Mouse (Mus musculus) lung, embryonic 14.5 days (tissue): ENCODE results near the gene Ccdc93. TPM values are rescaled to one million over a fixed set of nuclear protein-coding genes. Genes with fewer than 3 reads are reported as not detected.

Experiments used
- ATAC-seq: fragments of 200-750 bp; cut with Nextera tagmentation; 2 replicates; pipeline ENCODE4 v1.8.0; 2017; ENCODE audit warnings: mild to moderate bottlenecking, moderate TSS enrichment, moderate library complexity; ENCODE audit not compliant: insufficient read depth
- DNase-seq: peaks from one replicate; pipeline ENCODE4 v3.0.0-alpha.2; 2015
- H3K27ac ChIP-seq: fragments of 300-500 bp; sonication (generic); 2 replicates; pipeline ENCODE4 v1.5.1; 2014; ENCODE audit warnings: low read depth, mild to moderate bottlenecking, moderate library complexity
- H3K27me3 ChIP-seq: fragments of 300-500 bp; sonication (generic); 2 replicates; pipeline ENCODE4 v1.6.1; 2014; ENCODE audit warnings: low read length, control low read depth; ENCODE audit not compliant: insufficient read depth
- H3K36me3 ChIP-seq: fragments of 300-500 bp; sonication (generic); 2 replicates; pipeline ENCODE4 v1.6.1; 2014; ENCODE audit warnings: control low read depth; ENCODE audit not compliant: insufficient read depth
- H3K4me1 ChIP-seq: fragments of 300-500 bp; sonication (generic); 2 replicates; pipeline ENCODE4 v1.6.1; 2014; ENCODE audit warnings: antibody characterized with exemption, control low read depth; ENCODE audit not compliant: insufficient read depth
- H3K4me2 ChIP-seq: fragments of 300-500 bp; sonication (generic); 2 replicates; pipeline ENCODE4 v1.6.1; 2014; ENCODE audit warnings: mild to moderate bottlenecking
- H3K4me3 ChIP-seq: fragments of 300-500 bp; sonication (generic); 2 replicates; pipeline ENCODE4 v1.5.1; 2014; ENCODE audit warnings: low read depth, low read length
- H3K9ac ChIP-seq: fragments of 300-500 bp; sonication (generic); 2 replicates; pipeline ENCODE4 v1.6.1; 2014
- H3K9me3 ChIP-seq: fragments of 300-500 bp; sonication (generic); 2 replicates; pipeline ENCODE4 v1.6.1; 2016; ENCODE audit warnings: low read depth, low read length, control low read depth
- CTCF ChIP-seq: IDR thresholded peaks from 2 replicates; pipeline ENCODE4 v1.5.1; 2016; ENCODE audit warnings: antibody characterized with exemption, low read depth
- WGBS: fragments of 180-500 bp; shearing (Covaris S2); extraction: QIAGEN DNeasy Blood & Tissue Kit; methylation state at CpG from one replicate; pipeline ENCODE4 v1.1.7; 2014; 5-methylcytosine and 5-hydroxymethylcytosine counted together
- polyA plus RNA-seq: library from polyadenylated mRNA; unstranded; fragments of >200 nt; fragmentation: Nextera tagmentation; extraction: Ambion mirVana; gene quantifications from 2 replicates; pipeline ENCODE4 v1.2.1, GENCODE M21; 2014

Ccdc93 gene
- polyA plus RNA-seq, 1 experiment from 2014 or later: 8.8 TPM

DNA sequence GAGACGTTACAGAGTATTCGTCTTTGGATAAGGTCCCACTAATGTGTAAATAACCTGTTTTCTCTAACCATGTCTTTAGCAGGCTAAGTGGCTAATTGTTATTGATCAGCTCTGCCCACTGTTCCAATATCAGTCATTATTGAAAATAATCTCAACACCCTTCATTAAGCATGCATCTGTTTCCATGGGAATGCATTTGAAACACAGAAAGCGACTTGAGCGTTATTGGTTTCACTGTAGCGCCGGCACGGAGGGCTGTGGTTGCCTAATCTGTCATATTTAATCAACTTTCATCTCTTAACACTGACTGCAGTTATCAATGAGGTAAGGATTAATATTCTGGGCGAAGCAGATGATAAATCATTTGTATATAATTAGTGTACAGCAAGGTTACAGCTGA, 40.0 kb upstream of the Ccdc93 start:
- Histone ChIP-seq H3K4me2 (no peak overlapping the region), H3K9ac (no peak overlapping the region), H3K36me3 (no peaks in the 10 kb centered on the region), H3K27me3 (no peaks in the 10 kb centered on the region), H3K4me3 (no peak overlapping the region), H3K9me3 (no peaks in the 10 kb centered on the region), H3K4me1 (peaks cover 2% of the 10 kb centered on the region; the same call in 1 of the 2 replicates), H3K27ac (no peak overlapping the region)
- DNase-seq (no peak), ATAC-seq (no peak)
- TF ChIP-seq CTCF: no peak
- 63% methylated on average over 8 of the region's 8 CpGs for WGBS

- H3K9me3 ChIP-seq: no peaks in the 10 kb centered on the region
- H3K9ac ChIP-seq: no peak overlapping the region
- TF ChIP-seq CTCF: no peak
- WGBS: 53% methylated on average over 2 of the region's 2 CpGs
- H3K4me3 ChIP-seq: no peak overlapping the region
- H3K36me3 ChIP-seq: no peaks in the 10 kb centered on the region
- ATAC-seq (no peak), DNase-seq (no peak)
- H3K27me3 ChIP-seq: no peaks in the 10 kb centered on the region
- no peak overlapping the region for H3K4me2 ChIP-seq
- H3K27ac ChIP-seq: no peak overlapping the region
- H3K4me1 ChIP-seq: peaks cover 2% of the 10 kb centered on the region; the same call in 1 of the 2 replicates
Measured at GRCm38 (mm10) chr1:121393117-121393516, 37.7 kb upstream of the Ccdc93 start.

DNA sequence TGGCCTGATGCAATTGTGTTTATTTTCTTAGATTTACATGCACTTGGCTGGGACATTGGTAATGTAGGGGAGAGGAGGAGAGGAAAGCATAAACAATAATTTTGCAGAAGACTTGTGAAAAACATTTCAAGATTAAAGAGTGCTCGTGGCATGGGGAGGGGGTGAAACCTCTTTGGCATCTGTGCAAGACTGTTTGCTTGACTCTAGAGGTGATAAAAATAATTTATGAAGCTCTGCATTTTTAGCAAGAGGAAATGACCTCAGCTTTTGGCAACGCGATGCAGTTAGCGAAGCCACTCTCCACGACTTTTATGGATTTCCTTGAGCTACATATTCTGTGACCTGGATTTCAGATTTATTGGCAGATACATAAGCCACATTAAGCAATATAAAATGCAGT, 36.1 kb upstream of the Ccdc93 start:
- Histone ChIP-seq H3K4me3 (no peak overlapping the region), H3K9ac (no peak overlapping the region), H3K9me3 (no peaks in the 10 kb centered on the region), H3K4me1 (peaks cover 2% of the 10 kb centered on the region; the same call in 1 of the 2 replicates), H3K4me2 (peak overlapping the region; percentile 5; the same call in 1 of the 2 replicates), H3K36me3 (no peaks in the 10 kb centered on the region), H3K27ac (no peak overlapping the region), H3K27me3 (no peaks in the 10 kb centered on the region)
- ATAC-seq (peak; percentile 78), DNase-seq (peak; percentile 91)
- TF ChIP-seq CTCF: no peak
- WGBS: 21% methylated on average over 5 of the region's 5 CpGs

DNA sequence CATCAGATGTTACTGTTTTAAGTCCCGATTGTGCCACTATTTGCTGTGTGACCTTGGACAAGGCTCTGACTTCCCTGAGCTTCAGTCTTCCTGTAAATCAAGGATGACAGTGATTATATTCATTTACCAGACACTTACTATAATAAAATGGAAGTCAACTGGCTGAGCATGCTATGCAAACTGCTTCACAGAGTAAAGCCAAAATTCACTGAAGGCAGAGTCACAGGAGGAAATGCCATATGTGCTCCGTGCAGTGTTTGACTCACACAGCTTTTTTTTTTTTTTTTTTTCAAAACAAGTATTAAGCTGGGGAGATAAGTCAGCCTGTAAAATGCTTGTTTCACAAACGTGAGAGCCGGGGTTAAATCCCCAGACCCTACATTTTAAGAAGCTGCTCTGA, 34.3 kb upstream of the Ccdc93 start:
- no peaks in the 10 kb centered on the region for H3K9me3 ChIP-seq
- DNase-seq: peak; percentile 3
- 48% methylated on average over 4 of the region's 4 CpGs for WGBS
- no peaks in the 10 kb centered on the region for H3K27me3 ChIP-seq
- no peak overlapping the region for H3K4me3 ChIP-seq
- H3K36me3 ChIP-seq: no peaks in the 10 kb centered on the region
- no peak overlapping the region for H3K27ac ChIP-seq
- no peak for TF ChIP-seq CTCF
- H3K4me1 ChIP-seq: peaks cover 2% of the 10 kb centered on the region; the same call in 1 of the 2 replicates
- H3K9ac ChIP-seq: no peak overlapping the region
- H3K4me2 ChIP-seq: no peak overlapping the region
- no peak for ATAC-seq

GRCm38 (mm10) chr1:121398231-121398630, 32.6 kb upstream of the Ccdc93 start:
- DNase-seq: no peak
- H3K27ac ChIP-seq: no peak overlapping the region
- no peaks in the 10 kb centered on the region for H3K9me3 ChIP-seq
- H3K4me3 ChIP-seq: no peak overlapping the region
- H3K4me2 ChIP-seq: no peak overlapping the region
- WGBS: 73% methylated on average over 4 of the region's 4 CpGs
- TF ChIP-seq CTCF: no peak
- no peak for ATAC-seq
- H3K36me3 ChIP-seq: no peaks in the 10 kb centered on the region
- H3K4me1 ChIP-seq: peaks cover 2% of the 10 kb centered on the region; the same call in 1 of the 2 replicates
- no peak overlapping the region for H3K9ac ChIP-seq
- H3K27me3 ChIP-seq: no peaks in the 10 kb centered on the region

DNA sequence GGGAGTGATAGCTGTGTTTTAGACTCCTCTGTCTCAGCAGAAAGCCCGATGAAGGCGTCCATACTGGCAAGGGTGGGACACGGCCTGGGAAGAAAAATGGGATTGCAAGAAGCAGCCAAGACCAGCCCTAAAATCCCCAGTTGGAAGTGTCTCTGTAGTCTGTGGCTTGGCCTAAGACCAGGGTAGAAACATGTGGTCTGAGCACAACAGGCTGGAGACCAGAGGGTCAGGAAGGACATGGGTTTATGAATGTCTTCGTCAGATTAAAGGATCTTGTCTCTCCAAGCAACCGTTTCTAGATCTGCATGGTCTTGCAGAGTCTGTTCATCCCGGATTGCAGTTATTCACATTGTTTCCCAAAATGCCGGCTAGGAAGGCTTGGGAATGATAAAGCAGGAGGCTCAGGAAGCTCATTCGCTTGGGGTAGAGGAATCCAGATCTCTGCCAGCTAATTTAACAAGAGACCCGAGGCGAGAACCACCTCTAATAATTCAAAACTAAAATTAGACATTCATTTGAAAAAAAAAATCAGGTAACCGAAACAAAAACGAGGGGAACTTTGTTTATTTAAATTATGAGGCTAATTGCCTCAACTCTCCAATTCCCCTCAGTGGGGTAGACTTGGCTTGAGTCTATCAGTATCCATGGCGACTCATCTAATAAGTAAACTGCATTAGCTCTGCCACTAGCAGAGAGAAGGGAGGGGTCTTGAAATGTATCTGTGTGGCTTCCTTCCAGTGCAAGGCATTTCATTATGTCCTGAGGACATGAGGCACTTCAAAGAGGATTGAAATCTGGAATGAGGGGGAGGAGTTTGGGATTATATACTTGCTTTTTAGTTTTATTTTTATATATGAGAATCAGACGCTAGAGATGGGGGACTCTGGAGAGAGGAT, 31.6 kb upstream of the Ccdc93 start:
- H3K4me1 ChIP-seq: peaks cover 2% of the 10 kb centered on the region; the same call in 1 of the 2 replicates
- no peaks in the 10 kb centered on the region for H3K9me3 ChIP-seq
- H3K4me2 ChIP-seq: no peak overlapping the region
- ATAC-seq: peak; percentile 31; the same call in 1 of the 2 replicates
- H3K27me3 ChIP-seq: no peaks in the 10 kb centered on the region
- TF ChIP-seq CTCF: no peak
- H3K4me3 ChIP-seq: no peak overlapping the region
- H3K27ac ChIP-seq: no peak overlapping the region
- peak; percentile 64 for DNase-seq
- no peaks in the 10 kb centered on the region for H3K36me3 ChIP-seq
- no peak overlapping the region for H3K9ac ChIP-seq
- WGBS: 39% methylated on average over 14 of the region's 14 CpGs

GRCm38 (mm10) chr1:121400243-121400642, 30.6 kb upstream of the Ccdc93 start:
- Histone ChIP-seq H3K27me3 (no peaks in the 10 kb centered on the region), H3K27ac (no peak overlapping the region), H3K4me3 (no peak overlapping the region), H3K9ac (no peak overlapping the region), H3K4me1 (no peaks in the 10 kb centered on the region), H3K36me3 (no peaks in the 10 kb centered on the region), H3K4me2 (no peak overlapping the region), H3K9me3 (no peaks in the 10 kb centered on the region)
- WGBS: 15% methylated on average over 4 of the region's 4 CpGs
- ATAC-seq (no peak), DNase-seq (peak; percentile 80)
- TF ChIP-seq CTCF: peak; percentile 72
